Mouse (Mus musculus) MEL (cell line): Measurements from ENCODE around the gene Rps19. TPM values are rescaled to one million over a fixed set of nuclear protein-coding genes. Genes with fewer than 3 reads are reported as not detected.

Experiments used
- DNase-seq: peaks from one replicate; pipeline ENCODE4 v3.0.0; 2011; ENCODE audit warnings: low read depth, low spot score
- H3K27ac ChIP-seq: 2 replicates; pipeline ENCODE4 v1.5.1; 2012; ENCODE audit warnings: low read depth, mild to moderate bottlenecking, control low read depth, low read length, moderate library complexity; ENCODE audit not compliant: control insufficient read depth
- H3K27me3 ChIP-seq, 2 experiments: fragments of 150-350 bp in 1 of 2; sonication (generic) in 1 of 2; 2 replicates each; pipeline ENCODE4 v1.6.1; 2012; ENCODE audit warnings: low read length in 2 of 2, mild to moderate bottlenecking in 2 of 2, improper control_type of control experiment in 1 of 2, moderate library complexity in 1 of 2; ENCODE audit not compliant: insufficient read depth in 2 of 2, control insufficient read depth in 1 of 2
- H3K36me3 ChIP-seq, 2 experiments: 2 replicates each; pipeline ENCODE4 v1.6.1; 2012 to 2014; ENCODE audit warnings: low read length in 2 of 2, improper control_type of control experiment in 1 of 2, inconsistent platforms in 1 of 2, mild to moderate bottlenecking in 1 of 2; ENCODE audit not compliant: insufficient read depth in 2 of 2, control insufficient read depth in 1 of 2
- H3K4me1 ChIP-seq, 2 experiments: fragments of 150-350 bp in 1 of 2; sonication (generic) in 1 of 2; 2 replicates each; pipeline ENCODE4 v1.6.1; 2012; ENCODE audit warnings: low read length in 2 of 2, improper control_type of control experiment in 1 of 2, mild to moderate bottlenecking in 1 of 2; ENCODE audit not compliant: insufficient read depth in 2 of 2, control insufficient read depth in 1 of 2
- H3K4me3 ChIP-seq, 2 experiments: fragments of 150-350 bp in 1 of 2; sonication (generic) in 1 of 2; 2 replicates each; pipeline ENCODE4 v1.5.1; 2012; ENCODE audit warnings: low read depth in 2 of 2, low read length in 2 of 2, mild to moderate bottlenecking in 2 of 2, moderate library complexity in 2 of 2, control low read depth in 1 of 2, improper control_type of control experiment in 1 of 2; ENCODE audit not compliant: control insufficient read depth in 1 of 2, insufficient read depth in 1 of 2
- H3K79me2 ChIP-seq: 2 replicates; pipeline ENCODE4 v1.6.1; 2012; ENCODE audit warnings: mild to moderate bottlenecking, low read length, moderate library complexity; ENCODE audit not compliant: control insufficient read depth, poor library complexity, insufficient read depth
- H3K9ac ChIP-seq: 2 replicates; pipeline ENCODE4 v1.6.1; 2012; ENCODE audit warnings: low read depth, mild to moderate bottlenecking, control low read depth, low read length, moderate library complexity; ENCODE audit not compliant: control insufficient read depth, poor library complexity, severe bottlenecking
- H3K9me3 ChIP-seq: fragments of 150-350 bp; sonication (generic); replicated peaks from 2 replicates; pipeline ENCODE4 v1.6.1; 2012; ENCODE audit warnings: mild to moderate bottlenecking, low read length, improper control_type of control experiment, moderate library complexity; ENCODE audit not compliant: insufficient read depth
- BHLHE40 ChIP-seq: IDR thresholded peaks from 2 replicates; pipeline ENCODE4 v1.6.1; 2012; ENCODE audit warnings: low read depth, mild to moderate bottlenecking, inconsistent platforms, low read length, improper control_type of control experiment, borderline replicate concordance
- CHD1 ChIP-seq: IDR thresholded peaks from 2 replicates; pipeline ENCODE4 v1.6.1; 2012; ENCODE audit warnings: low read depth, mild to moderate bottlenecking, inconsistent platforms, low read length, improper control_type of control experiment
- CTCF ChIP-seq, 3 experiments: IDR thresholded peaks in 2 of 3; conservative IDR thresholded peaks in 1 of 3; 2 replicates each; pipeline ENCODE4 v1.5.1; 2011 to 2012; ENCODE audit warnings: low read length in 3 of 3, low read depth in 2 of 3, mild to moderate bottlenecking in 2 of 3, improper control_type of control experiment in 1 of 3, inconsistent platforms in 1 of 3, mixed read lengths in 1 of 3, moderate library complexity in 1 of 3; ENCODE audit not compliant: control insufficient read depth in 1 of 3, insufficient read depth in 1 of 3, poor library complexity in 1 of 3, severe bottlenecking in 1 of 3
- EP300 ChIP-seq, 2 experiments: IDR thresholded peaks; 2 replicates each; pipeline ENCODE4 v1.6.1; 2011; ENCODE audit warnings: improper control_type of control experiment in 2 of 2, low read length in 2 of 2, low read depth in 1 of 2, mild to moderate bottlenecking in 1 of 2
- POLR2A ChIP-seq, 2 experiments: IDR thresholded peaks; 2 replicates each; pipeline ENCODE4 v1.6.1; 2011 to 2012; ENCODE audit warnings: low read length in 2 of 2, mild to moderate bottlenecking in 2 of 2, control low read depth in 1 of 2, improper control_type of control experiment in 1 of 2, low read depth in 1 of 2, moderate library complexity in 1 of 2; ENCODE audit not compliant: control insufficient read depth in 1 of 2, insufficient read depth in 1 of 2, poor library complexity in 1 of 2
- POLR2AphosphoS2 ChIP-seq: IDR thresholded peaks from 2 replicates; pipeline ENCODE4 v1.6.1; 2011; ENCODE audit warnings: low read length, improper control_type of control experiment
- POLR2AphosphoS5 ChIP-seq: IDR thresholded peaks from 2 replicates; pipeline ENCODE4 v1.6.1; 2012; ENCODE audit warnings: low read depth, borderline replicate concordance, mild to moderate bottlenecking, inconsistent platforms, low read length, moderate library complexity, mixed read lengths
- RAD21 ChIP-seq: IDR thresholded peaks from 2 replicates; pipeline ENCODE4 v1.6.1; 2011; ENCODE audit warnings: mild to moderate bottlenecking, low read depth, low read length, improper control_type of control experiment
- UBTF ChIP-seq: IDR thresholded peaks from 2 replicates; pipeline ENCODE4 v1.6.1; 2012; ENCODE audit warnings: low read depth, mild to moderate bottlenecking, inconsistent platforms, low read length, improper control_type of control experiment, moderate library complexity, borderline replicate concordance; ENCODE audit not compliant: insufficient read depth
- USF2 ChIP-seq, 2 experiments: IDR thresholded peaks; 2 replicates each; pipeline ENCODE4 v1.6.1; 2011 to 2012; ENCODE audit warnings: improper control_type of control experiment in 2 of 2, low read length in 2 of 2, borderline replicate concordance in 1 of 2, inconsistent platforms in 1 of 2, low read depth in 1 of 2, mild to moderate bottlenecking in 1 of 2; ENCODE audit not compliant: insufficient read depth in 1 of 2
- ZMIZ1 ChIP-seq: IDR thresholded peaks from 2 replicates; pipeline ENCODE4 v1.6.1; 2012; ENCODE audit warnings: low read depth, mild to moderate bottlenecking, inconsistent platforms, low read length, improper control_type of control experiment, moderate library complexity
- polyA plus RNA-seq, 2 experiments: library from polyadenylated mRNA; stranded (reverse) in 1 of 2; unstranded in 1 of 2; fragments of >175 nt in 1 of 2; fragments of >200 nt in 1 of 2; gene quantifications; 2 replicates each; pipeline versions ENCODE4 v1.2.1 to v1.2.4; 2012; ENCODE audit warnings: low replicate concordance in 2 of 2, low read depth in 1 of 2; ENCODE audit not compliant: insufficient read length in 2 of 2, insufficient read depth in 1 of 2, missing spikeins in 1 of 2
- total RNA-seq: library from RNA; depleted of rRNA; stranded (reverse); fragments of 300-350 nt; gene quantifications from 2 replicates; pipeline ENCODE4 v1.2.3, GENCODE M21; 2012

The Rps19 gene
- total and polyA plus RNA-seq, 3 experiments, result 2,454 to 3,580 TPM; not detected in 1

DNA sequence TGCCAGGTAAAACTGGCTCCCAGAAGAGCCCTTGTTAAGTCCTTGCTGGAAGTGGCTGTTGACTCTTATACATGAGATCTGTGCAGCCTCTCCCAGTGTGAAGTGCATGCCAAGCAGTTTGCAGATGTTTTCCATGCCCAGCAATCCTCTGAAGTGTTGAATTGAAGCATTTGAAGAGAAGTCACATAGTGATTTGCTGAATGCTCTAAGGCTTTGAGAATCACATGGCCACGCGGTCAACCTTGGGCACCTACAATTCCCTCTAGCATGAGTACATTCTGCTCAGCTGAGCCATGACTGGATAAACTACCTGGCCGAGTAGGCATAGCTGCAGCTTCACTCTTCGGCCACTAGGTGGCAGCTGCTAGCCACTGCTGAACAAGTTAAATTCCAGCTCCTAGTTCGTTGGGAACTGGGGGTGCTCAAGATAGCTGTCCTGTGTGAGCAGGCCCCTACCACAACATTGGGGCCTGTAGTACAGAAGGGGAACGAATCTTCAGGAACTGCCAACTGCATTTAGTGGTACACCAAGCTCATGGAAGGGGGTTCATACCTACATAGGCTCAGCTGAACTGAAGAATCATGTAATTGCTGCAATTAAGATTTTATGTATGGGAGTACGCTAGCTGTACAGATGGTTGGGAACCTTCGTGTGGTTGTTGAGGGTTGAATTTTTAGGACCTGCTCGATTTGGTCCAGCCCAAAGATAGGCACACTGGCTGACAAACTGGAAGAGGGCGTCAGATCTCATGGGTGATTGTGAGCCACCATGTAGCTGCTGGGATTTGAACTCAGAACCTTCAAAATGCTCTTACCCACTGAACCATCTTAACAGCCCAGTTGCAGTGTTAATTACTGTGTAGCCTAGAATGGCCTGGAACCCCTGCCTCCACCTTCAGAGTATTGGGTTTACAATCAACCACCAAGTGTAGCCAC is 6.4 kb downstream of the Rps19 start:
- peaks cover 0 to 15% of the 10 kb centered on the region in 2 experiments; a peak in 2 of 4 replicates for H3K4me1 ChIP-seq
- H3K4me3 ChIP-seq, result no peak overlapping the region
- no peaks in the 10 kb centered on the region for H3K27me3 ChIP-seq
- H3K27ac ChIP-seq, result peak overlapping the region; percentile 5
- TF ChIP-seq POLR2A (IDR thresholded peaks at IDR 0.05; ENCODE audit: control insufficient read depth in 1 of 2, insufficient read depth in 1 of 2, low read depth in 1 of 2, low read length in 2 of 2, poor library complexity in 1 of 2) (peak in 1 of 2 experiments; percentile 85), POLR2AphosphoS2 (no peak), CTCF (IDR thresholded peaks at IDR 0.05 in 2 of 3, conservative IDR thresholded peaks at IDR 0.05 in 1 of 3; ENCODE audit: control insufficient read depth in 1 of 3, insufficient read depth in 1 of 3, low read depth in 2 of 3, low read length in 3 of 3, poor library complexity in 1 of 3, severe bottlenecking in 1 of 3) (peak in 2 of 3 experiments; percentile 88 to 99; a peak in 4 of 6 replicates), POLR2AphosphoS5 (peak; percentile 96; the same call in 1 of the 2 replicates), RAD21 (no peak), ZMIZ1 (no peak), BHLHE40 (no peak), UBTF (no peak), CHD1 (no peak), USF2 (IDR thresholded peaks at IDR 0.05; ENCODE audit: borderline replicate concordance in 1 of 2, insufficient read depth in 1 of 2, low read depth in 1 of 2, low read length in 2 of 2) (no peak)
- H3K9me3 ChIP-seq, result no peaks in the 10 kb centered on the region
- no peak overlapping the region for H3K9ac ChIP-seq
- peaks cover 25% of the 10 kb centered on the region for H3K79me2 ChIP-seq
- peaks cover 7 to 17% of the 10 kb centered on the region in 2 experiments for H3K36me3 ChIP-seq
- peak; percentile 92 for DNase-seq

DNA sequence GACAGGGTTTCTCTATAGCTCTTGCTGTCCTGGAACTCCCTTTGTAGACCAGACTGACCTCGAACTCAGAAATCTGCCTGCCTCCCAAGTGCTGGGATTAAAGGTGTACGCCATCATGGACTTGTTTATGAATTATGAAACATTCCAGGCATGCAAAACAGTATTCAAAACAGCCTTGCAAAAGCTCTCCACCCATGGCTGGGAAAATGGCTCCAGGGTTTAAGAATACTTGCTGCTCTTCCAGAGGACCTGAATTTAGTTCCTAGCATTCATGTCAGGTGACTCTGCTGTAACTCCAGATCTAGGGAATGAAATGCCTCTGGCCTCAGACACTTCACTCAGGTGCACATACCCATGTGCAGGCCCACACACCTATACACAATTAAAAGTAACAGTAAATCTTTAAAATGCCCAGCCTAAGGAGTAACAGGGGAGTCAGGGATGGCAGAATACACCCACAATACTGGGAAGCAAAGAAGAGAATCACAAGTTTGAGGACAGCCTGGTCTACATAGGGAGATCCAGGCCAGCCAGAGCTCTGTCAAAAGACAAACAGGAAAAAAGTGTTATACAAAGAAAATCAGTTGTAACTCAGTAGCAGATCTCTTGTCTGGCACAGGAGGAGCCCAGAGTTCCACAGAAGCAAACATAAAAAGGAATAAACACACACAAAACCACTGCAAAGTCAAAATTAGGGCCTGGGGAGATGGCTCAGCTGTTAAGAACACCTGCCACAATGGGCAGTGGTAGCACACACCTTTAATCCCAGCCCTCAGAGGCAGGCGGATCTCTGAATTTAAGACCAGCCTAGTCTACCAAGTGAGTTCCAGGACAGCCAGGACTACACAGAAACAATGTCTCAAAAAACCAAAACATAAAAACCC is 7.3 kb downstream of the Rps19 start:
- H3K36me3 ChIP-seq, result peaks cover 4 to 15% of the 10 kb centered on the region in 2 experiments
- peaks cover 0 to 12% of the 10 kb centered on the region in 2 experiments; a peak in 2 of 4 replicates for H3K4me1 ChIP-seq
- H3K27me3 ChIP-seq, result no peaks in the 10 kb centered on the region
- TF ChIP-seq EP300 (IDR thresholded peaks at IDR 0.05; ENCODE audit: low read depth in 1 of 2, low read length in 2 of 2), result no peak
- peak in 1 of 2 experiments; percentile 30; a peak in 2 of 4 replicates for TF ChIP-seq POLR2A (IDR thresholded peaks at IDR 0.05; ENCODE audit: control insufficient read depth in 1 of 2, insufficient read depth in 1 of 2, low read depth in 1 of 2, low read length in 2 of 2, poor library complexity in 1 of 2)
- peak; percentile 63 for DNase-seq
- H3K79me2 ChIP-seq, result peaks cover 16% of the 10 kb centered on the region
- 0 out of 2 replicates have a peak overlapping the region, but pooled peaks have one; percentile 0 for H3K27ac ChIP-seq
- no peak overlapping the region for H3K4me3 ChIP-seq
- H3K9ac ChIP-seq, result no peak overlapping the region
- H3K9me3 ChIP-seq, result no peaks in the 10 kb centered on the region
